Mouse (Mus musculus) liver, embryonic 13.5 days (tissue): ENCODE results near the gene Tex29. TPM values are rescaled to one million over a fixed set of nuclear protein-coding genes. Genes with fewer than 3 reads are reported as not detected.

ENCODE experiments used
- ATAC-seq: fragments of 200-750 bp; cut with Nextera tagmentation; 2 replicates; pipeline ENCODE4 v1.8.0; 2017; ENCODE audit warnings: low read depth, mild to moderate bottlenecking, moderate number of reproducible peaks, moderate library complexity
- DNase-seq: peaks from one replicate; pipeline ENCODE4 v3.0.0; 2022
- H3K27ac ChIP-seq: fragments of 300-500 bp; sonication (generic); 2 replicates; pipeline ENCODE4 v1.5.1; 2015; ENCODE audit warnings: moderate library complexity, mild to moderate bottlenecking, inconsistent platforms
- H3K27me3 ChIP-seq: fragments of 300-500 bp; sonication (generic); 2 replicates; pipeline ENCODE4 v1.6.1; 2015; ENCODE audit warnings: mild to moderate bottlenecking, inconsistent platforms
- H3K36me3 ChIP-seq: fragments of 300-500 bp; sonication (generic); 2 replicates; pipeline ENCODE4 v1.6.1; 2015; ENCODE audit warnings: mild to moderate bottlenecking, inconsistent platforms
- H3K4me1 ChIP-seq: fragments of 300-500 bp; sonication (generic); replicated peaks from 2 replicates; pipeline ENCODE4 v1.6.1; 2015; ENCODE audit warnings: inconsistent platforms
- H3K4me2 ChIP-seq: fragments of 300-500 bp; sonication (generic); 2 replicates; pipeline ENCODE4 v1.6.1; 2015; ENCODE audit warnings: inconsistent platforms, mild to moderate bottlenecking, moderate library complexity
- H3K4me3 ChIP-seq: fragments of 300-500 bp; sonication (generic); replicated peaks from 2 replicates; pipeline ENCODE4 v1.5.1; 2015; ENCODE audit warnings: mild to moderate bottlenecking, inconsistent platforms
- H3K9ac ChIP-seq: fragments of 300-500 bp; sonication (generic); 2 replicates; pipeline ENCODE4 v1.6.1; 2015; ENCODE audit warnings: mild to moderate bottlenecking, inconsistent platforms
- H3K9me3 ChIP-seq: fragments of 300-500 bp; sonication (generic); replicated peaks from 2 replicates; pipeline ENCODE4 v1.6.1; 2016; ENCODE audit warnings: inconsistent platforms
- WGBS: fragments of 180-500 bp; shearing (Covaris S2); methylation state at CpG from one replicate; pipeline ENCODE4 v1.1.7; 2015; ENCODE audit not compliant: insufficient replicate concordance; 5-methylcytosine and 5-hydroxymethylcytosine counted together
- polyA plus RNA-seq: library from polyadenylated mRNA; unstranded; fragments of >200 nt; fragmentation: Nextera tagmentation; extraction: Ambion mirVana; gene quantifications from 2 replicates; pipeline ENCODE4 v1.2.1, GENCODE M21; 2015

Gene Tex29
- polyA plus RNA-seq, 1 experiment from 2014 or later: not detected

- no peak for DNase-seq
- ATAC-seq: no peak
- Histone ChIP-seq H3K27me3 (no peaks in the 10 kb centered on the region), H3K9me3 (no peaks in the 10 kb centered on the region), H3K4me2 (no peak overlapping the region), H3K36me3 (peaks cover 88% of the 10 kb centered on the region), H3K4me3 (no peak overlapping the region), H3K9ac (no peak overlapping the region), H3K27ac (no peak overlapping the region), H3K4me1 (peaks cover 8% of the 10 kb centered on the region)
- whole genome bisulfite sequencing: 72% methylated on average over 5 of the region's 5 CpGs
Measured at GRCm38 (mm10) chr8:11810426-11810825, 29.8 kb upstream of the Tex29 start.

GRCm38 (mm10) chr8:11813801-11814200, 26.5 kb upstream of the Tex29 start:
- 81% methylated on average over 7 of the region's 7 CpGs for WGBS
- DNase-seq (no peak), ATAC-seq (no peak)
- Histone ChIP-seq H3K4me1 (peaks cover 8% of the 10 kb centered on the region), H3K4me2 (no peak overlapping the region), H3K9ac (no peak overlapping the region), H3K4me3 (no peak overlapping the region), H3K9me3 (no peaks in the 10 kb centered on the region), H3K27me3 (no peaks in the 10 kb centered on the region), H3K36me3 (peaks cover 89% of the 10 kb centered on the region), H3K27ac (no peak overlapping the region)

GRCm38 (mm10) chr8:11815206-11815605, 25.1 kb upstream of the Tex29 start:
- Histone ChIP-seq H3K9ac (no peak overlapping the region), H3K4me2 (no peak overlapping the region), H3K4me1 (peaks cover 8% of the 10 kb centered on the region), H3K27ac (no peak overlapping the region), H3K27me3 (no peaks in the 10 kb centered on the region), H3K36me3 (peaks cover 89% of the 10 kb centered on the region), H3K9me3 (no peaks in the 10 kb centered on the region), H3K4me3 (no peak overlapping the region)
- WGBS: 77% methylated on average over 7 of the region's 7 CpGs
- ATAC-seq (no peak), DNase-seq (no peak)

GRCm38 (mm10) chr8:11820136-11820535, 20.1 kb upstream of the Tex29 start:
- H3K4me1 ChIP-seq: no peaks in the 10 kb centered on the region
- no peak overlapping the region for H3K27ac ChIP-seq
- H3K4me2 ChIP-seq: no peak overlapping the region
- no peaks in the 10 kb centered on the region for H3K27me3 ChIP-seq
- no peak for ATAC-seq
- no peak overlapping the region for H3K4me3 ChIP-seq
- H3K36me3 ChIP-seq: peaks cover 93% of the 10 kb centered on the region
- DNase-seq: no peak
- 81% methylated on average over 5 of the region's 5 CpGs for WGBS
- H3K9ac ChIP-seq: no peak overlapping the region
- no peaks in the 10 kb centered on the region for H3K9me3 ChIP-seq

GRCm38 (mm10) chr8:11820568-11820967, 19.7 kb upstream of the Tex29 start:
- Histone ChIP-seq H3K4me1 (no peaks in the 10 kb centered on the region), H3K9ac (no peak overlapping the region), H3K27ac (no peak overlapping the region), H3K9me3 (no peaks in the 10 kb centered on the region), H3K4me3 (no peak overlapping the region), H3K36me3 (peaks cover 93% of the 10 kb centered on the region), H3K27me3 (no peaks in the 10 kb centered on the region), H3K4me2 (no peak overlapping the region)
- DNase-seq (no peak), ATAC-seq (no peak)
- 83% methylated on average over 5 of the region's 5 CpGs for WGBS

GRCm38 (mm10) chr8:11821451-11822206, 18.6 kb upstream of the Tex29 start:
- Histone ChIP-seq H3K9ac (no peak overlapping the region), H3K27ac (no peak overlapping the region), H3K4me1 (no peaks in the 10 kb centered on the region), H3K4me3 (no peak overlapping the region), H3K36me3 (peaks cover 83% of the 10 kb centered on the region), H3K4me2 (no peak overlapping the region), H3K27me3 (no peaks in the 10 kb centered on the region), H3K9me3 (no peaks in the 10 kb centered on the region)
- ATAC-seq: no peak
- 88% methylated on average over 14 of the region's 14 CpGs for WGBS
- DNase-seq: no peak

- ATAC-seq (no peak), DNase-seq (no peak)
- H3K27ac ChIP-seq: no peak overlapping the region
- no peaks in the 10 kb centered on the region for H3K27me3 ChIP-seq
- H3K36me3 ChIP-seq: peaks cover 80% of the 10 kb centered on the region
- 75% methylated on average over 9 of the region's 9 CpGs for WGBS
- H3K4me3 ChIP-seq: no peak overlapping the region
- no peaks in the 10 kb centered on the region for H3K4me1 ChIP-seq
- no peak overlapping the region for H3K9ac ChIP-seq
- H3K9me3 ChIP-seq: no peaks in the 10 kb centered on the region
- H3K4me2 ChIP-seq: no peak overlapping the region
Measured at GRCm38 (mm10) chr8:11822550-11823060, 17.7 kb upstream of the Tex29 start.

GRCm38 (mm10) chr8:11825756-11826155, 14.5 kb upstream of the Tex29 start:
- Histone ChIP-seq H3K27ac (no peak overlapping the region), H3K9ac (no peak overlapping the region), H3K4me1 (no peaks in the 10 kb centered on the region), H3K9me3 (no peaks in the 10 kb centered on the region), H3K36me3 (peaks cover 60% of the 10 kb centered on the region), H3K27me3 (no peaks in the 10 kb centered on the region), H3K4me3 (no peak overlapping the region), H3K4me2 (no peak overlapping the region)
- DNase-seq (no peak), ATAC-seq (peak; percentile 63)
- 66% methylated on average over 3 of the region's 3 CpGs for WGBS

- ATAC-seq (no peak), DNase-seq (no peak)
- Histone ChIP-seq H3K9me3 (no peaks in the 10 kb centered on the region), H3K4me3 (no peak overlapping the region), H3K27ac (no peak overlapping the region), H3K4me1 (peaks cover 7% of the 10 kb centered on the region), H3K9ac (no peak overlapping the region), H3K27me3 (no peaks in the 10 kb centered on the region), H3K4me2 (no peak overlapping the region), H3K36me3 (peaks cover 53% of the 10 kb centered on the region)
- 72% methylated on average over 3 of the region's 3 CpGs for WGBS
Measured at GRCm38 (mm10) chr8:11827312-11827711, 13.0 kb upstream of the Tex29 start.

- ATAC-seq (no peak), DNase-seq (no peak)
- 77% methylated on average over 16 of the region's 16 CpGs for WGBS
- Histone ChIP-seq H3K4me2 (no peak overlapping the region), H3K4me3 (no peak overlapping the region), H3K27ac (no peak overlapping the region), H3K27me3 (no peaks in the 10 kb centered on the region), H3K36me3 (peaks cover 53% of the 10 kb centered on the region), H3K4me1 (peaks cover 9% of the 10 kb centered on the region), H3K9ac (no peak overlapping the region), H3K9me3 (no peaks in the 10 kb centered on the region)
Measured at GRCm38 (mm10) chr8:11830214-11831046, 9.8 kb upstream of the Tex29 start.

GRCm38 (mm10) chr8:11831174-11831573, 9.1 kb upstream of the Tex29 start:
- ATAC-seq (no peak), DNase-seq (no peak)
- Histone ChIP-seq H3K27me3 (no peaks in the 10 kb centered on the region), H3K27ac (no peak overlapping the region), H3K4me1 (peaks cover 9% of the 10 kb centered on the region), H3K9me3 (no peaks in the 10 kb centered on the region), H3K4me2 (no peak overlapping the region), H3K9ac (no peak overlapping the region), H3K36me3 (peaks cover 56% of the 10 kb centered on the region), H3K4me3 (no peak overlapping the region)
- 62% methylated on average over 10 of the region's 10 CpGs for WGBS
